Mouse (Mus musculus) gastrocnemius, postnatal 25 days (tissue): Measurements from ENCODE around the gene Calm3. TPM values are rescaled to one million over a fixed set of nuclear protein-coding genes. Genes with fewer than 3 reads are reported as not detected.

Source experiments
- DNase-seq: peaks from one replicate; pipeline ENCODE4 v3.0.0; 2022
- total RNA-seq, 2 experiments: library from RNA; stranded (reverse); gene quantifications; 1 replicate in 1 of 2; 2 replicates in 1 of 2; pipeline ENCODE4 v1.2.3; 2021

Gene Calm3
- total RNA-seq, 2 experiments from 2014 or later, result 257 to 291 TPM

DNA sequence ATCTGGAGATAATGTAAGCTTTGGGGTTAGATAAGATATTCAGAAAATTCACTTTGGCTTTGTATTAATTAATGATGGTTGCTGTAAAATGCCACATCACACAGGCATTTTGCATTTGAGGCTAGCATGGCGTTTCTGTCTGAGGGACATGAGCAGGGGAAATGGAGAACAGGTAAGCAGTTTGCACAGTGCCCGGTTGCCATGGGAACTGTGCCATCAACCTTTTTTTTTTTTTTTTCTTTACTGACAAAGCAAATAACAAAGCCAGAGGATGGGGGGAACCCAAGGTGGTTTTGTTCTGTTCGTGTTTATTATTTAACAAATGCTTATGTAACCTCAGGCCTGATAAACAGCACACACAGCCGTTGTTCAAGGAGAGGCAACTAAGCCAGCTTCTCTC is 18.9 kb upstream of the Calm3 start:
- no peak for DNase-seq

DNA sequence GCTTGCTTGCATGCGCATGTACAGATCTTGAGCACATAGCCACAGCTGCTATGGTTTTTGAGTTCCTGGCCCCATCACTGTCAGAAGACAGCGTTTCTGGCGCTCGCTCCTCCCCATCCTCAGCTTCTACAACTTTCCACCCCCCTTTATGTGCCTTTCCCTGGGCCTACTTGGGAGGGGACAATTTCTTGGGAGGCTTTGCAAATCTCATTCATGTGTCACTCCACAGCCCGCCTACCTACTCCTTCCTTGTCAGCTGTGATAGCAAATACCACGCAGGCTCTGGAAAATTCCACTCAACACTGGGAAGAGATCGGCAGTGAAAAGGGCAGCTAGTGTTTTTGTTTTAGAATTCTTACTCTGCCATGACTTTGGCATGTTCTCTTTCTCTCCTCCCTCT is 16.4 kb upstream of the Calm3 start:
- DNase-seq, result no peak

DNA sequence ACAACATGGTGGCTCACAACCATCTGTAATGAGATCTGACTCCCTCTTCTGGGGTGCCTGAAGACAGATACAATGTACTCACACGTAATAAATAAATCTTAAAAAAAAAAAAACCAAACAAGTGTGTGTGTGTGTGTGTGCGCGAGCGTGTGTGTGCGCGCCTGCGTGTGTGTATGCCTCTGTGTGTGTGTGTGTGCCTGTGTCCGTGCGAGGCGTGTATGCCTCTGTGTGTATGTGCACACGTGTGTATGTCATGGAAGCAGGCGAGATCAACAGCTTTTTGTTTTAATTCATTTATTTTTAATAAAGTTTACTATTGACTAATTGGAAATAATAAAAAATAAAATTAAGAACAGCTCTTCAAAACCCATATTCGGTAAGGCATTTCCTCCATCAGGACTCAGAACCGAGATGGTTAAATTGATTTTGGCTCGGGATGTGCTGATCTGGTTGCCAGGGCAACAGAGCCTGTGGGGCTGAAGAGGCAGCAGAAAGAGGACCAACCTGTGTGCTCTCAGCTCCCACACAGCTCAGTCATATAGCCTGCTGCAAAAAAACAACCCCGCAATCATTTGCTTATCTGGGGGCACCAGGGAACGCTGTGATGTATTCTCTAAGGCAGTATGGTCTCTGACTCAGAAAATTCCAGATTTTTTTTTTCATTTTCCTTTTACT is 14.3 kb upstream of the Calm3 start:
- DNase-seq, result no peak

DNA sequence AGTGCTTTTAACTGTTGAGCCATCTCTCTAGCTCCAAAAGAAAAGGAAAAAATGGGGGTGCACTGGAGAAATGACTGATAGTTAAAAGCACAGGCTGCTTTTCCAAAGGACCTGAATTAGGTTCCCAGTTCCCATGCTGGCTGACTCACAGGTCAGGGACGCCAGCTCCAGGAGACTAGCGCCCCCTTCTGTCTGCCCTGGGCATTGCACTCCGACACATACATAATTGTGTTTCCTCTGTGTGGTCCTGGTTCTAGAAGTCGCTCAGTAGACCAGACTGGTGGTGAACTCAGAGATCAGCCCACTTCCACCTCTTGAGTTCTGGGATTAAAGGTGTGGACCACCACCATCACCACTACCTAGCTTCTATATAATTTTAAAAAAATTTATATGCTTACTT is 13.4 kb upstream of the Calm3 start:
- no peak for DNase-seq

DNA sequence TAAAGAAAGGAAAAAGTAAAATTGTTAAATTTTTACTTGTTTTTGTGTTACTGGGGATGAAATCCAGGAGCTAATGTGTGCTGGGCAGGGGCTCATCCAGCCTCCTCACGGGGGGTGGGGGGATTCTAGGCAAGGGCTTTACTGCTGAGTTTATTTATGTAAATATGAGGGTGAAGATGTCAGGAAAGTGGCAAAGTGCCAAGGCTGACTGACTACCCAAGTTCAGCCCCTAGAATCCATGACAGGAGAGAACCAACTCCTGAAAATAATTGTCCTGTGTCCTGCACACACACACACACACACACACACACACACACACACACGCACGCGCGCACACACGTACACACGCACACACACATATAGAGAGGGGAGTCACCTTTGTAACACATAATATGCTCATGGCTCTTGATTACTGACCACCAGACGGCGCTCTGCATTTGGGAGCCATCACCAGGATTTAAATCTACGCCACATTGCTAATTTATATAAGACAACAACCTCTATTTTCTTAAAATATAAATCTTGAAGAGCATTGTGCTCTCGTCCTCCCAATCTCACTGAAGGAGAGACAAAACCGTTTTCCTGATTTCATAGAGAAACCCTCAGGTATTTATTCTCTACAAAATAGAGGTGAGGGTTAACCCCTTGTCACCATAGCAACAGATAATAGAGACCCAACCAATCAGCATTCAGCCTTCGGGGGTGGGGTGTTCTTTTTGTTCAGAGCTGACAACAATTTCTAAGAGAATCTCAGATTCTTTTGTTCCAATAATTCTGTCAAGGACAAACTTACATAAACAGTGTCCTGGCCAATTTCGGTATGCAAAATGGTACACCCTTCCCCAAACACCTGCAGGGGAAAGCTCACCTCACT is 9.0 kb upstream of the Calm3 start:
- no peak for DNase-seq

DNA sequence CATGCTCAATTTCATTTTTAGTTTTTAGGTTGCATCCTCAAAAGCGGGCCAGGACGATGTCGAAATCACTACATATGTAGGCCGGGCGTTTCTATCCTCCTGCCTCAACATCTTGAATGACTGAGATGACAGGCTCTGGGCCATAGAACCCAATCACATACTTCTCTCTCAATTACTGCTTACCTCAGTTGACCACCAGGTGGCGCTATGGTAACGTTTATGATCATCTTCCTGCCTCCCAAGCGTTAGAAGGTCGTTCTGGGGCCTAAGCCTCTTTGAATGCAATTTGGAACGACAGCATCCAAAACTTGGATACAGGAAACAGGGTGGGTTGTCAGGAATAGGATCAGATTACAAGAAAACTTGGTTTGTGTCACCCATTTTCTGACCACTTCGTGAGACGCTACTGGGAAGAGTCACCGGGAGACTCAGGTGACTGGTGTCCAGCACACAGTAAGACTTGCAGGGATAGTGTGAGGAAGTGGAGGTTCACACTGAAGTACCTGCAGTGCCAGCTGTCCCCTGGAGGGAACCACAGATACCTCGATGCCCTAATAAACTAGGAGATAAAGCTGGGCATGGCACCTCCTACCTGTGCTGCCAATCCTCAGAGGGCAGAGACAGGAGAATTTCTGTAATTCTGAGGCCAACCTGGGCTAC is 8.2 kb upstream of the Calm3 start:
- DNase-seq, result peak; percentile 53

DNA sequence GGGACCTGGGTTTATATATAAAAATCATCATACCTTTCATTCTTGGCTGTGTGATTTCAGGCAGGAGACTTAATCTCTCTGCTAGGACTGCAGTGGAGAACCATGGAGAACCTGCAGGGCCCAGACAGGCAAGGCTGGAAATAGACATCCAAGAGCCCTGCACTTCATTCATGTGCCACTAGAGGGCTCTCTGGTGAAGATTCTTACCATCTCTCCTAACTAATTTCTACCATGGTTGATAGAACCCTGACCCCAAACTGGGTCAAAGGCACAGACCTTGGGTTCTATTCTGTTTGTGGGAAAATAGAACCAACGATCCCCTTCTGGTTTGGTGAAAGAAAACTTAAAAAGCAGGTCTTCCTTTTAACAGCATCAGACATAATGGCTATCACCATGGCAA is 6.9 kb upstream of the Calm3 start:
- DNase-seq, result no peak

DNA sequence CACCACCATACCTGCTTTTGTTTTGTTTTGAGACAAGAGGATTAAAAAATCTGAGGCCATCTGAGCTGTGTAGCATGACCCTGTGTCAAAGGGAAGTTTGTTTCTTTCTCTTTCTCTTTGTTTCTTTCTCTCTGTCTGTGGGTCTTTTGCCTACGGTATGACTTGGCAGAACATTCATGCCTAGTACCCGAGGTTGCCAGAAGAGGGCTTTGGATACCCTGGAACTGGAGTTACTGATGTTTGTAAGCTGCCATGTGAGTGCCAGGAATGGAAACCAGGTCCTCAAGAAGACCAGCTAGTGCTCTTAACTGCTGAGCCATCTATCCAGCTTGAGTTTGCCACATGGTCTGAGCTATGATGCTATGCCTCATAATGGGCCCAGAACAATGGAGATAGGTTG is 4.4 kb upstream of the Calm3 start:
- DNase-seq, result no peak

DNA sequence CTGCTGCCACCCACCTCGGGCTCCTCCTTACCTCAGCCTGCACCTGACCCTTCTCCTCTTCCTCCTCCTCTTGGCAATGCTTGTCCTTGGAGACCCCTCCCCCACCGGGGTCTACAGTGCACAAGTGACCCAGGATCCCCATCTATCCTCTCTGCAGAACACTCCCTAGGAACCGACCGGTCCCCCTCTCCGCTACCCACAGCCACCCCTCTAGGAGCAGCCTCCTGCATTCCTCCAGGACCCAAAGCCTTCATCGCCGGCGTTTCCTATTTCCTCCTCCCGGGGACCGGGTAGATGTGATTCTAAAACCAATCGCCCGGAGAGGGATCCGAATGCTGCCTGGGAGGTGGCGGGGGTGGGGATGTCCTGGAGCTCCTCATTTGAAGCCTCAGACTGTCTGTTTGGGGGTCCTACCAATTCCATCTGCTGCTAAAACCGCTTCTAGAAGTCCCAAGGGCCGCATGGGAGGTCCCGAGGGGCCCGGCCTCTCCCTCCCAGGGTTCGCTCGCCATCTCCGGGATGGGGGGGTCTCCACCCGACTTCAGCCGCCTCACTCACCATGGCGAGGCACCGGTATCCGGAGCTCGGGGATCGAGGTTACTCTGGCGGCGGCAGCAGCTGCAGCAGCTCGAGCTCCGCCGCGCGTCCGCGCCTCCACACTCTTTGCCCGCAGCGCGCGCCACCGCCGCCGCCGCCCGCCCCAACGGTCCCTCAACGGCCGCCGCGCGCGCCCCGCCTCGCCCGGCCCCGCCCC is 454 bp downstream of the Calm3 start:
- DNase-seq, result no peak

DNA sequence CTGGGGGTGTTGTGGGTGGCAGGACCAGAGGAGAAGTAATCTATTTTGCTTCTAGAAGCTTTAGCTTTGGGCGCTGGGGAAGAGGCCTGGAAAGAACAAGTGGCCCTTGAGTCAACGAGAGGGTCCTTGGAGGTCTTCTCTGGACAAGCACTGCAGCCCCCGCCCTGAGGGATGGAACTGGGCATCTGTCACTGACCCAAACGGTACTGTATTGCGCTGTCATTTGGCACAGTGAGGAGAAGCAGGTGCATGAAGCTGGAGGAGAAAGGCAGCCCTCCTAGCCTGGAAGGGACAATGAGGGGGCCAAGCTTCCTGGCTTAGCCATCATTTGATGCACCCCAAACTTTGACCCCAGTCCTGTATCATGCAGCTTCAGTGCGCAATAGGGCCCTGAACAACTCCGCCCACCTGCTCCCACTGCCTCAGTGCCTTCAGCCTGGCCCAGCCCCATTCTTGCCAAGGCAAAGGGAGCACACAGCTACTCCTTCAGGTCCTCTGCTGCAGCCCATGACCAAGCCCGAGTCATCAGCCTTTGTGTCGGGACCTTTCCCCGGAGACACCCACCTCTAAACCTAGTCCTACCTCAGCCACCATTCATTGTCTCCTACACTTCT is 1.4 kb downstream of the Calm3 start:
- peak; percentile 34 for DNase-seq

DNA sequence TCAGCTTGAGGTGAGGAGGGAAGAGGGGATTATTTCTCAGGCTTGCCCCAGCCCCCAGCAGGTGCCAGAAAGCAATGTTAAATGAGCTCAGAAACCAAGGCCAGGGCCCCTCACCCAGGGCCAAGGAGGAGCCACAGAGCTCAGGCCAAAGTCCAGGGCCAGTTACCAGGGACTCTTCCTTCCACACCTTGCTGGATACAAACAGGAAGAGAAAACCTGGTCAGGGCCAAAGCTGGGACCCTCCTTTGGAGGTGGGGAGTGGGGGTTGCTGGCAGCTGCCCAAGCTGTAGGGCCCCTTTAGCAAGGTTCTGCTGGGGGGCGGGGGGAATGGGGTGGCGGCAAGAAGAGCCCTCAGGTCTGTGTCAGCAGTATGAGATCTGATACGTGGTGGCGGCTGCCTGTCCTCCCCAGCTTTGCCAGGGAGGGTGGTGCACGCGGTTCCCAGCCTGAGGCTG is 2.0 kb downstream of the Calm3 start:
- peak; percentile 35 for DNase-seq

DNA sequence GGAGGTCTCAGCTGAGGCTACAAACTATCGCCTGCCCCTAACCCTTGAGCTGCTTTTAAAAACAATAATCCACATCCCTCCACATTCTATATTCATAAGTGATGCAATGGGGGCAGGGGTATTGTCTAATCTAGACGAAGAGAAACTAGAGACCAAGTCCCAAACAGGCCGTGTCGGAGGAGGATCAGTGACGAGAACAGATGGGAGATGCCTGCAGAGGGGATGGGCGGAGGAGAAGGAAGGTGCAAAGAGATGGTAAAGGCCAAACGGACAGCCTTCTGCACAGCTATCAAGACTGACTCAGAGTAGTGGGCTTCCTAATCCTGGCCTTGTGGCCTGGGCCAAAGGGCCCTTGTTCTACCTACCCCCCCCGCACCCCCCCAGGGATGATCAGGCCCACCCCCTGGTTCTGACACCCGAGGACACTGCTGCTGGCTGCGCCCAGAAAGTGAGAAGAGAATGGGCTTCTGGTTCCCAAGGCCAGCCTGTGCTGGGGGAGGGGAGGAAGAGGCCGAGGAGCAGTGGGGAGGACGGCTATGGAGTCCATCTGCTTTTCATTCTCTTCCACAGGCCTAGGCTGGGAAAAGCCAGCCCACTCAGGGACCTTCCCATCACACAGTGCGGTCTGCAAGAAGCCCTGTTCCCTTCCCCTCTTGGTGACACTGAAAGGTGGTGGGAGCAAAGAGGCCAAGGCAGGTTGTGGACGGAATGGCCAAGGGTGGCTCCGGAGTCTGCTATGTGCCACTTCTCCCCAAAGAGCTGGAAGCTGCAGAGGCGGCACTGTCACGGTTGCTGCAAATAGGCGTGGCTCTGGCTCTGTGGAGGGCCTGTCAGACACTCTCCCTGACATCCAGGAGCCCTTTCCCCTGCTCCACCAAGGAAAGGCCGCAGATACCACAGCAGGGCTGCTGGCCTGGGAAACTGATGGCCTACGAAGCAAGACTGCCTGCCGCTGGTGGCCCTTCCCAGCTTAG is 2.8 kb downstream of the Calm3 start:
- DNase-seq, result peak; percentile 46

DNA sequence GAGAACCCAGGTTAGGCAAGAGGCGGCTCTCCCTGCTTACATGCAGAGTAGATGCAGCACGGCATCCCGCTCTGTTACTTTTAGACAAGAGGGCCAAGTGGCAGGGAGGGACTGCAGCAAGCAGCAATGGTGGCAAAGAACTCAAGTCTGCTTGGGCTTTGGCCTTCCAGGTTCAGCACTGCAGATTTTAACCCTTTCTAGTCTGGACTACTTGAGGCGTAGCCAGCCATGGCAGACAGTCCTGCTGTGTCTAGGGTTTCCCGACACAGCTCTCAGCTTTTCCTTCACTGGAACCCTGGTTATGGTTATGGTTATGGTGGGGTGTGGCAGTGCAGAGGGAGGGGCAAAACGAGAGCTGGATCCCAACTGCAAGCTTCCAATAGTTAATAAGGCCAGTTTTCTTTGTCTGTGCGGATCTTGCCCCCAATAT is 3.7 kb downstream of the Calm3 start:
- DNase-seq, result no peak

DNA sequence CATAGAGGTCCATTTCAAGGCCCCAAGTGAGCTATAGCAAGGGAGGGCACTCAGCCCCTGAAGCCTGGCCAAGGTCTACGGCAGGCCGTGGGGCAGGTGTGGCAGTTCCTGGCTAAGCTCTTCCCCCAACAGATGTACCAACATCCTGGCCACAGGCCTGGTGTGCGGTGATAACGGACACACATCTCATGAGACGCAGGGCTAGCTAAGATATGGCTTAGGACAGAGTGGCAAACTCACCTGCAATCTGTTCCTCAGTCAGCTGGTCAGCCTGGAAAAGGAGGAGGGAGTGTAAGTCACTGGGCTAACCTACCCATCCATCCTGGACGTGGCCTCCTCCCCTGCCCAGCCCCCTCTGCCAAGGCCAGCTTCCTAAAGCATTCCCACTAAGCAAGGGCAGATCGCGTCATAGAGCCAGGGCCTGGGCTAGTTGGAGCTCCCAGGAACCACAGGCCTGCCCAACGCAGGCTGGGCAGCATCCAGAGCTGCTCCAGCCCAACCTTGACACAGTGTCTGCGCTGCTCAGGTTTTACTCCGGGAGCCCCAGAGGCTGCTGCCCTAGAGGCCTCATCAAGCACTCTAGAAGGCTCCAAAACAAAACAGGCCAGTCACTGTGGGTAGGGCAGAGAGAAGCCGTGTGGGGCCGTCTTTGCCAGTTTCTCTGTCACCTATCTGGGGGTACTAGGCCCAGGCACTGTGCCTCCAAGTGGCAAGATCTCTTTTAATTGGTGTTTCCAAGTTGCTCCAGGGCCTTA is 4.3 kb downstream of the Calm3 start:
- DNase-seq, result no peak

DNA sequence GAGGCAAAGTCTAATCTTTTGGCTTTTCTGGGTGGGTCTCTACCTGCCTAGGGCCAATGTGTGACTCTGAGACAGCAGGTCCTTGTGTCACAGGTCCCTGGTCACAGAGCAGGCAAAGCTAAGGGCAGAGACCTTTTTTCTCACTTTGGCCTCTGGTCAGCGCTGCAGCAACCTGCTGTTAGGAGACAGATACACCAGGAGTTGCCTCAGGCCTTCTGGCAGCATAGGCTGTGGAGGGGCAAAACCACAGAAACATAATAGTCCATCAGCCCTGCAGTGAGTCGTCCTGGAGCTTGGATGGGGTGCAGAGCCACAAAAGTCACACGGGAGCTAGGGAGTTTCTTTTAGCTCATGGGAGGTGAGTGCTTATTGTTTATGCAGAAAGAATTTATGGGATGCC is 5.2 kb downstream of the Calm3 start:
- no peak for DNase-seq

DNA sequence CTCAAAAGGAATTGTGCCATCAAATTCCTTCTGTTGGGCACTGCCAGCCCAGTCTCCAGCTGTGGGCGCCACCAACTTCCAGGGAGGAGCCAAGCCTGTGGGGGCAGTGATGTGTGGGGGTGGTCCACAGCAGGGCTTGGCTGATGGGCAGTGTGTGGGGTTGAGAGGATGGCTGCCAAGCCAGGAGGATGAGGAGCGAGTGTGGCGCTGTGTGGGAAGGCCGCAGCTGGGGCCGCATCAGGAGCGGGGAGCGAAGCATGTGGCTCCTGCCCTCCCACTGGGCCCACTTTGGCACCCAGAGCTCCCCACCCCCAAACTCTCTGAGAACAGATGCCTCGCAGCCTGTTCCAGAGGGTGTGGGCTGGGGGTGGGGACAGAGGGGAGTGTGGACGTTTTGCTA is 5.9 kb downstream of the Calm3 start:
- no peak for DNase-seq

DNA sequence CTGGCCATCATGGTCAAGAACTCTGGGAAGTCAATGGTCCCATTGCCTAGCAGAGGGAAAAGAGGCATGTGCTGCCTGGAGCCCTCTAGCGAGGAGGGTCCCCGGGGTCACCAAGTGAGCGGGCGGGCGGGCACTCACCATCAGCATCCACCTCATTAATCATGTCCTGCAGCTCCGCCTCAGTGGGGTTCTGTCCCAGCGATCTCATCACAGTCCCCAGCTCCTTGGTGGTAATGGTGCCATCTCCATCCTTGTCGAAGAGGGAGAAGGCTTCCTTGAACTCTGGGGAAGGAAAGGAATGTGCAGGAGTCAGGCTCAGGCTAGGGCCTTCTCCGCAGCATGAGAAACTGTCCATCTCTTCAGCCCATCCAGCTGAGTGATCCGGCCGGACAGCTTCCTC is 6.5 kb downstream of the Calm3 start:
- no peak for DNase-seq

DNA sequence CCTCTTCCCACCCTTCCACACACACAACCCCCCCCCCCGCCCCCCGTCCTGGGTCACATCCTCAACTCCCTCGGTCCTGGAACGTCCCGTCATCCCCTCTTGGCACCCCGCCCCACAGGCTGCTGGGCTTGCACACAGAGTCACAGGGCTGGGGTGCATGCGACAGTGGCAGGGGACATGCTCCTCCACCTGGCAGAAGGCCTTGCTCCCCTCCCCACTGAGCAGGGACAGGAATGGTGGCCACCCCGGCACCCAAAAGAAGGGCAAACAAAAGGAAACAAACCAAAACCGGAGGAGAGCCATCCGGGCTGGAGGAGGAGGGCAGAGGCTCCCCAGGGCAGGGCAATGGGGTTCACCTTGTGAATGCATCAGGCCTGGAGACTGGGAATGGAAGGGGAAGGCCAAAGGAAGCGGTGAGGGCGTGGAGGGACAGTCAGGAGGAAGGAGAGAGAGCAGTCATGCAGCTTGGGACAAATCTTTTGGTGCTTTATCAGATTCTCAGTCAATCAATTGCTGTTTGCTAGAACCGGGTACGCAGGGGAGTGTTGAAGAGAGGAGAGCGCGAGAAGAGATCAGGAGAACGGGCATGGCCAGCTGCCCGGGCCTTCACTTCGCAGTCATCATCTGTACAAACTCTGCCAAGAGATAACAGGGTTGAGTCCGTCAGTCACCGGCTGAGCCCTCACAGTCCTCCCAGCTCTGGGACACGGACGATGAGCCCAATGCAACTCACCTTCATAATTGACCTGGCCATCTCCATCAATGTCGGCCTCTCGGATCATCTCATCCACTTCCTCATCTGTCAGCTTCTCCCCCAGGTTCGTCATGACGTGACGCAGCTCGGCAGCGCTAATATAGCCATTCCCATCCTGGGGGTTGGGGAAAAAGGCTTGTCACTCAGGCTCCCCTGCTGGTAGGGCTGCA is 7.3 kb downstream of the Calm3 start:
- DNase-seq, result no peak
